Mouse (Mus musculus) adrenal gland, adult (tissue): ENCODE measurements around the gene Ckap4.

Experiments
- DNase-seq, 2 experiments: peaks; one replicate each; pipeline ENCODE4 v3.0.0; 2022 to 2023; ENCODE audit warnings: low spot score in 1 of 2; ENCODE audit not compliant: inconsistent age in 2 of 2

The Ckap4 gene

GRCm38 (mm10) chr10:84533912-84534671, at the start of gene Ckap4:
Ckap4 (minus strand) TSS chr10:84534062.
- peak; percentile 82 to 87 for DNase-seq

- no peak for DNase-seq
These were observed 48.4 kb upstream of the Ckap4 start for GRCm38 (mm10) chr10:84582236-84582635.

DNA sequence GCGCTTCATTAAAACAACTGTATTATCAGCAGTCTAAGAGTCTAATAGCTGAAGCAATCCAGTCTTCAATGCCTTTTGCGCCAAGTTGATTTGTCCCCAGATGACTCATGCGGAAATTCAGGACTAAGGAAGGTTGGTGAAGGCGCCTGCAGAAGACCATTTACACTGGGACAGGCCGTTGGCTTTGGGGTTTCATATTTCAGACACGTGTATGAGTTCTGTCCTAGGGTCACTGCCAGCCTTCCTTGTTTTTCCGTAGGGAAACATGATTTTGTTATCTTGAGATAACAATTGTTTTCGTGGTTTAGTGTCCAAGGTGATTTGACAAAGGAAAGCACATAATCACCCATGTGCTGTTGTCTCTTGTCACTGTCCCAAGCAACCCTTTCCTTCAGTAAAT, 47.3 kb upstream of the Ckap4 start:
- peak in 1 of 2 experiments; percentile 71 for DNase-seq

DNA sequence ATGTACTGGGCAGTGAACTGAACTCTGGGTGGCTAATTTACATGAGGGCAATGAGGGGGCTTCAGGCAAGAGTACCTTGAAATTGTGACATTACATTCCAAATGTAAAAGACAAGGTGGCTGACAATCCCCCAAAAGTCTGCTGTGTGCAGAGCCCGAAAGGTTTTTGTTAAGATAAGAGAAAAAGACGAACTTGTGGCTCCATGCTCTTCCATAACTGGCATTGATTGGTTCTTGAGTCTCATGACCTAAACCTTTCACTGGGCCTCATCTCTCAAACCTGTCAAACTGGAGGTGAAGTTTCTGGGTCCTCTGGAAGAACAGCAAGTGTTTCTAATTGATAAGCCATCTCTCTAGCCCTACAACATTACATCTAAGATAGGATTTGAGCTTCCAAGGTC, 45.7 kb upstream of the Ckap4 start:
- DNase-seq, result no peak

DNA sequence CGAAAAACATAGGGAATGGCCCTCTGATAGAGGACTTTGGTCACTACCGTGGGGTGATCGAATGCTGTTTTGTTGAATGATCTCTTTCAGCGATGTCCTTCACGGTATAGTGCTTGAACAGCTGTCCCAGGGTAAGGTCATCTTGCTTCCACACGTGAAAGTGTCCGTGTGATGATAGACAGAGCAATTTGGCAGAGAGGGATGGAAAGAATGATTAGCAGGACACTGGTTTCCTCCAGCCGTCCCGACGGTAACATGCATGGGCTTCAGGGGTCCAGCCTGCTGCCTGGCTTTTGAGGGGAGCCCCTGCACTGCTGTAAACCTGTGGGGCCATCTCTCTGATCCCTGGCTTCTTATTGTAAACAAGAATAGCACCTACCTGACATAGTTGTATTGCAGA, 44.9 kb upstream of the Ckap4 start:
- DNase-seq, result peak in 1 of 2 experiments; percentile 37

DNA sequence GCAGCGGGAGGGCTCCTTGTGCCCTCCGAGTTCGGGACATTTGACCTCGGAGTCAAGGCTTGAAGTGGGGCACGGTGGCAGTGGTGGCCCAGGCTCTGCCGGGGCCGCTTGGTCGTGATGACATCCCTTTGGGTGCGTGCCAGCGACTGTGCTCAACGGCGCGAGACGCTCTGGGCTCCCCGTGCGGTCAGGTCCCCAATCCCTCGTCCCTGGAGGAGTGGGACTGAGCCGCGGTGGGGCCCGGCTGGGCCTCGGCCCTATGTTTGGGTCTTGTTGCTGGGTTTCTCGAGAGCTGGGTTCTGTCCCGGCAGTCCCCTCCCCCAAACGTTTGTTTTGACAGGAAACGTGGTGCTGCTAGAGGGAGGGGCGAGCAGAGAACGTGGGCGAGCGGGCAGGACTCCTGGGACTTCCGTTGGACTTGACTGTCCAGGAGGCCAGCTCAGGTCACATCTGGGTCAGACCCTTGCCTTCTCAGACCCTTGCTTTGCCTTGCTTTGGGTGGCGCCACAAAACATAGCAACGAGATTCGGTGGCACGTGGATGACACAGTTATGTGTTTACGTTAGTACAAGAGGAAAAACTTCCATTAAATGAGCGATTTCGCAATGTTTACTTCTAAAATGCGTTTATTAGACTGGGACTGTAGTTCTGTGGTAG, 43.3 kb upstream of the Ckap4 start:
- DNase-seq, result peak; percentile 87 to 96

GRCm38 (mm10) chr10:84576395-84577070, 42.7 kb upstream of the Ckap4 start, which contains the start of gene Tcp11l2:
Tcp11l2 (plus strand) TSS chr10:84576626.
- peak; percentile 95 to 98 for DNase-seq

GRCm38 (mm10) chr10:84576029-84576394, 42.1 kb upstream of the Ckap4 start:
- no peak for DNase-seq

GRCm38 (mm10) chr10:84573671-84574420, 40.0 kb upstream of the Ckap4 start:
- DNase-seq, result no peak

DNA sequence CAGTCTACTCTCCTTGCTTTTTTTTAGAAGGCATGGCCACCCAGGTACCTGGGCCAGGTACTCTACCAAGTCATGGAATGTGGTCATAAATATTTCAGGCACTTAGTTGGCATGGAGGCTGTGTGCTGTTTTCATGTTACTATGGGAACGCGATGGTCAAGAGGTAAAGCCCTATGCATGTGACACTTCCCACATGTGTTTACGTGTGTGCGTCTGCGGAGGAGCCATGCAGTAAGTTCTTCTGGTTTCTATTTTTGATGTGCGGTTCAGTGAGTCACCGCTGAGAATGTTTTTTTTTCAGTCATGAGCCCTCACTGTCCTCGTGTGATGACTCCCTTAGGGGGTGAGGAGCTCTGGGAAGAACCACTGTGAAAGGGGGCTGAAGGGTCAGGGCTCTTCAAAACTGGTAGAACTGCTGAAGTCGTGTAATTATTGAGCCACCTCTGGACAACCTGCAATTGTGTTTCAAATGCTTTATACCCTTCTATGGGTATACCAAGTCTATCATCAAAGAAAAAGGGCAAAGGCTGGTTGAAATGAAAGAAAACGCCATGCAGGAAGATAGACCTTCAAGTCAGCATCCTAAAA, 37.3 kb upstream of the Ckap4 start:
- peak; percentile 35 to 45 for DNase-seq

DNA sequence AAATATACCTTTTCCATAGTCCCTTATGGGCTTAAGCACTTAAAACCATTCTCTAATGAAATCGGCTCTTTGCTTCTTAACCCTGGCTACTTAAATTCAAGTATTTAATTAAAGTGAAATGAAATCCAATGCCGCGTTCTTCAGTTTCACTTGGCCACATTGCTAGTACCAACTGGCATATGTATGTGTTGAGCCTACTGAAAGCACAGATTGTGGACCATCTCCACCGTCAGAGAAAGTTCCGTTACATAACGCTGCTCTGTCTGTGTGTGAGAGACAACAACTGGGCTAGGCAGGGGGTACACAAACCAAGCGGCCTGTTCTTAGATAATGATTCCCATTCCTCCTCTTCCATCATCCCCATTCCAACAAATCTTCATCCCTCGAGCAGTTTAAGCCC, 30.6 kb upstream of the Ckap4 start:
- DNase-seq, result no peak

DNA sequence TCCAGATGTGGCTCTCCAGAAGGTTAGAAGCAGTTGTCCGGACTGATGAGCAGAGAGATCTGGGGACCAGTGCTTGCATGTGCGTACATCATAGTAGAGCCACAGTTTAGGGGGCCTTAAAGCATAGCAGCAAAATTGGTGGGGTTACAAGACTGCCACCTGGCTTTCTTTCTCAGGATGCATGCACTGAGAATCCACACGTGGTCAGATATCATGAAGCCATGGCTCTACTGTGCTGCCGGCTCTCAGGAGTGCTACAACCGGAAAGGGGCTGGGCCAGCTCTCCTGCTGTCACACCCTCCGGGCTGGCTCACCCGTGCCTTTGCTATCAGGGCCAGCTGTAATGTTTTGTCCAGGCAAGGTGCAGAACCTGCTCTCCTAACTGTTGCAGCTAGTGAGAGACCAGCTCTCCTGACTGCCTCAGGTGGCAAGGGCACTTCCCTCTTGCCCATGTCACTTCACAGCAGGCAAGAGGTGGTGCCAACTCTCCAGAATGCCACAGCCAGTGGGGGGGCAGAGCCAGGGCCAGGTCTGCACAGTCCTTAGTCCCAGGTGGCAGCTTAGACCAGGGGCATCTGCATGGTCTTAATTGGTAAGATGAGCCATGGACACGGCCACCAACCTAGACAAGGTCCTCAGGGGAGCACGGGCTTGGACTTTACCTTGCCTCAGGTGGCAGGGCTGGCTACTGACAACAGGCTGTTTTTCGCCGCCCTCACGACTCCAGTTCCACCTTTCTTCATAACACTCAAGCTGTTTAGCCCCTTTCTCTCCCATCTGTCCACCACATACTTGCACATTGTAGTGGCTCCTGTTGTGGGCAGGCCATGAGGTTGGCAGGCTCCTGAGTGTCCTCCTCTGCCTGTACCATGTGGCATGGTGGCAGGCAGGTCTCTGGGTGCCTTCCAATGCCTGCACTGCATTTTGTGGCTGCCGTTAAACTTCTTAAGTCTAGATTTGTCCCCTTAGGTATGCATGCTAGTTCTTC, 29.0 kb upstream of the Ckap4 start:
- no peak for DNase-seq

DNA sequence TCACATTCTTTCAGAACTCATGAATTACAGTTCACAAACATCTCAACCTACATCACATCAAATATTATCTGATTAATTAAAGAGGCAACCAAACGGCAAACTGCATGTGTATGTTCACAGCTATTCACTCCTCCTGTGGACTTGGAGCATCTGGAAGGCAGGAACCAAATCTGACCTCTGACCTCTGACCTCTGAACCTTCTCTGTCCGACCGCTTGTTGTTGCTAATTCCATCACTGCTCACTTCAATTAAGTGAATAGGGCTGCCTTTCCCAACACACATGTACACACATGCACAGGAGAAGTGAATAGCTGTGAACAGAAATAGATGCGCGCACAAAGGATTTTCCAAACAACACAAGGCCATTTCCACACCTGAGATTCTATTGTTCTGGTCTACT, 28.3 kb upstream of the Ckap4 start:
- DNase-seq, result no peak

DNA sequence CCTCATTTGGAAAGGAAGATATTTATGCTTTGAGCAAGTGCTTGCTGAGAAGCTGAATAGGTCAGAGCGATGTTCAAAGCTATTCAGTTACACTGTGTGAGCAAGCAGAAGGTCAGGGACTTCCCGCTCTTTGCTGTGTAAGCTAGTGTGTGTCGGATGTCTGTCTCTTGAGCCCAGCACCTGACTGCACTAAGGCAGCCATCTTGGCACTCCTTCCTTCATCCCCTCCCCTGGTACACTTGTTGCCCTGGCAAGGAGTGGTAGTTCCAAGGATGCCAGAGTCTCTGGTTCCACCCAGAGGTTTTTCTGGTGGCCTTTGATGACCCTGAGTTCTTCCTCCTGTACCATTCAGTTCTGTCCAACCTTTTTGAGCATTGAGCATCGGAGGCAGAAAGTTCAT, 26.1 kb upstream of the Ckap4 start:
- DNase-seq, result no peak

DNA sequence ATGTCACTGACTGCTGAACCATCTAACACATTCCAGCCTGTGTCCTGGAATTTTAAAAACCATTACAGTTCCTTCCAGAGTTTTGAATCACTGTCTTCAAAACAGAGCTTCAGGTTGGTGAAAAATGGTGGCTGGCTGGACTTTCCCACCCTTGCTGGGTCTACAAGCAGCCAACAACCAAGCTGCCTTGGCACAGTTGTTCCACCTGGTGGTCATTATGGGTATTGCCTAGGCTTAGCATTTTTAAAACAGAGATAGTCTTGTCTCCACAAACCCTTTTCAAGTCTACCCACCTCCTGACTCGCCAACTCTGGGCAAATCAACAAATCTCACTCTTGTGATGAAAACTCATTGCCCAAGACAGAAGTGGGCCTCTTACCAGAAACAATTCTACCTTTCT, 24.6 kb upstream of the Ckap4 start:
- no peak for DNase-seq

GRCm38 (mm10) chr10:84556120-84556519, 22.3 kb upstream of the Ckap4 start:
- DNase-seq, result no peak

GRCm38 (mm10) chr10:84554291-84555009, 20.6 kb upstream of the Ckap4 start:
- DNase-seq, result no peak

DNA sequence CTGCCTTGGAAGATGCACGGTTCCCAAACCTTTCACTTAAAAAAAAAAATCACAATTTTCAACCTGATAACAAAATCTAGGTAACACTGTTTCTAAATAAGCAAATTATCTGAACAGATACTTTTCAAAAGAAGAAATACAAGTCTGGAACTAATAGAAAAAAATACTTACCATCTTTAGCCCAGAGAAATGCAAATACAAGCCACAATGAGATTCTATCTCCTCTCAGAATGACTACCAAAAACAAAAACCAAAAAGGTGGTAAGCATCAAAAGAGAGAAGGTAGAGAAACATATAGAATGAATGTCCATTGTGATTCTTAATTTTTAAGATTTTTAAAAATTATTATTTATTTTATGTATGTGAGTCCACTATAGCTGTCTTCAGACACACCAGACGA, 18.6 kb upstream of the Ckap4 start:
- no peak for DNase-seq

- no peak for DNase-seq
These were observed 18.0 kb upstream of the Ckap4 start for GRCm38 (mm10) chr10:84551846-84552245.
